Mouse (Mus musculus): ENCODE measurements around the gene Ocrl. TPM values are rescaled to one million over a fixed set of nuclear protein-coding genes. Genes with fewer than 3 reads are reported as not detected.
A peak's percentile ranks its signal among the peaks of the same experiment; 100 is the strongest.

Gene Ocrl
- polyA plus RNA-seq, 1 experiment from 2014 or later: 16.4 TPM

DNA sequence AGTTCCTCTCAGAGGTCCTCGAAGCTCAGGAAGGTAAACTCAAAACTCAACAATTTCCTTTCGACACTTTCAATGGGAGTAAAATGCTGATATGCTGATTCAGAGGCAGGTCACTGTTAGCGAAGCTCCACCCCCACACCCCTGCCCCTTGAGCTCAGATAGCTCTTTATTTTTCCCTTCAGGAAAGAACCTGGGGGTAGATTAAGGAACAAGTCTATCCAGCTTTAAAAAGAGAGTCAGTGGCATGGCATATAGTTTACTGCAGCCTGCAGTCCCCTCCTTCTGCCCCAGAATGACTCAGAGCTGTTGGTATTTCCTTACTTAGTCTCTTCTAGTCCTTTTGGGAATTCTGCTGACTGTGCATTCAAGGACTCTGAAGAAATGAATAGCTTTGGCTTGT lies 18.3 kb downstream of the Ocrl start:
- 86% methylated on average over 3 of the region's 3 CpGs for WGBS
- Histone ChIP-seq H3K27me3 (ENCODE audit: low read depth, poor library complexity, severe bottlenecking) (no peaks in the 10 kb centered on the region), H3K4me1 (no peaks in the 10 kb centered on the region), H3K4me3 (no peak overlapping the region), H3K36me3 (peaks cover 48% of the 10 kb centered on the region), H3K9me3 (replicated peaks) (no peaks in the 10 kb centered on the region), H3K27ac (replicated peaks) (no peak overlapping the region)
- DNase-seq (ENCODE audit: low spot score): no peak

DNA sequence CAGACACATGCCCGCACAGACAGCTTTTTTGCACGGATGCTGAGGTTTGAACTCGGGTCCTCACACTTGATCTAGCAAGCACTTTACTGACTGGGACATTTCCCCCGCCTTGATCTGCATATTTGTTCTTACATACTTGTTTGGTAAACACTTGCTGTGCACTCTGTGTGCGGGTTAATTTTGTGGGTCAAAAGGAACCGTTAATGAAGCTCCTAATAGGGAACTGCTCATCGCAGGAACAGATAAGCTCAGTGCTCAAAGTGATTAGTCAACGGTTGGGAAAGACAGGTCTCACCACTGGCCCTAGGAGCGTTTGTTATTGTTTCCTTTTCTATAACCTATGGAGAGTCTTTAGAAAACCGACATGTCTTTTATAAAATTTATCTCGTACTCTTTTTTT lies 22.2 kb downstream of the Ocrl start:
- Histone ChIP-seq H3K36me3 (peaks cover 55% of the 10 kb centered on the region), H3K27me3 (ENCODE audit: low read depth, poor library complexity, severe bottlenecking) (no peaks in the 10 kb centered on the region), H3K27ac (replicated peaks) (no peak overlapping the region), H3K9me3 (replicated peaks) (no peaks in the 10 kb centered on the region), H3K4me3 (no peak overlapping the region), H3K4me1 (peaks cover 10% of the 10 kb centered on the region; the same call in 1 of the 2 replicates)
- WGBS: 92% methylated on average over 11 of the region's 11 CpGs
- DNase-seq (ENCODE audit: low spot score): no peak

DNA sequence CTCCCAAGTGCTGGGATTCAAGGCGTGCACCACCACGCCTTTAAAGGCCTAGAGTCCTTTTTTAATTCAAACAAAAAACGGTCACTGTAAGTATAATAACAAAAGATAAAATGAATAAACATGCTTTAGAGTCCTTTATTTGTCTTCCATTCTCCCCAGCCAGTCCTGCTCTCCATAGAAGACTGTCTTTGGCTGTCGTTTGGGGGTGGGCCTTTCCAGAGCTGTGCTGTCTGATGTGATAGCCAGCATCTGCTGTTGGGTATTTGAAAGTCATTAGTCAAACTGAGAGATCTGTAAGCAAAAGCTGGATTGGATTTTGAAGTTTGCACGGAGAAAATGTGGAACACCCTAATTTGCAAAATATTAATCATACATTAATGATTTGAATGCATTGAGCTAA lies 24.7 kb downstream of the Ocrl start:
- Histone ChIP-seq H3K9me3 (replicated peaks) (no peaks in the 10 kb centered on the region), H3K27me3 (ENCODE audit: low read depth, poor library complexity, severe bottlenecking) (no peaks in the 10 kb centered on the region), H3K27ac (replicated peaks) (no peak overlapping the region), H3K36me3 (peaks cover 50% of the 10 kb centered on the region), H3K4me1 (peaks cover 10% of the 10 kb centered on the region; the same call in 1 of the 2 replicates), H3K4me3 (no peak overlapping the region)
- DNase-seq (ENCODE audit: low spot score): no peak
- 77% methylated on average over 5 of the region's 5 CpGs for WGBS

DNA sequence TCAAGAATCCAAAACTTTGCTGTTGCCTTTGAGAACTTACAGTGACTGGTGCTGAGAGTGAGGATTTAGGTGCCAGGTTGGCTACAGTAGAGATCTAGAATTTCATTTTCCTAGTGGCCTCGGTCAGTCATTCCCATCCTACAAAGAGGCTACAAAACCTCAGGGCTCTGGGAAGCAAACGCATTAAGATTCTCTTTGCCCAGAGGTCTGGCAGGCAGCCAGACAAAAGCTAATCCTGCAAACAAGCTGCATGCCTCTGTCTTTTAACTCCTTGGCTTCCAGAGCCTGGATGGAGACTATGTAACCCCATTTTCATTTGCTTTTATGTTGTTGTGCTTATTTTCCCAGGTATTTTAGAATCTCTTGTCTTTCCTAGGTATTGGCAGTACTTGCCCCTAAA lies 25.6 kb downstream of the Ocrl start:
- peak overlapping the region; percentile 61 for H3K27ac ChIP-seq (replicated peaks)
- H3K36me3 ChIP-seq: peaks cover 43% of the 10 kb centered on the region
- no peaks in the 10 kb centered on the region for H3K9me3 ChIP-seq (replicated peaks)
- H3K27me3 ChIP-seq (ENCODE audit: low read depth, poor library complexity, severe bottlenecking): no peaks in the 10 kb centered on the region
- no peak overlapping the region for H3K4me3 ChIP-seq
- DNase-seq (ENCODE audit: low spot score): peak; percentile 11
- H3K4me1 ChIP-seq: peaks cover 10% of the 10 kb centered on the region; the same call in 1 of the 2 replicates
- WGBS: 27% methylated on average over 2 of the region's 2 CpGs

DNA sequence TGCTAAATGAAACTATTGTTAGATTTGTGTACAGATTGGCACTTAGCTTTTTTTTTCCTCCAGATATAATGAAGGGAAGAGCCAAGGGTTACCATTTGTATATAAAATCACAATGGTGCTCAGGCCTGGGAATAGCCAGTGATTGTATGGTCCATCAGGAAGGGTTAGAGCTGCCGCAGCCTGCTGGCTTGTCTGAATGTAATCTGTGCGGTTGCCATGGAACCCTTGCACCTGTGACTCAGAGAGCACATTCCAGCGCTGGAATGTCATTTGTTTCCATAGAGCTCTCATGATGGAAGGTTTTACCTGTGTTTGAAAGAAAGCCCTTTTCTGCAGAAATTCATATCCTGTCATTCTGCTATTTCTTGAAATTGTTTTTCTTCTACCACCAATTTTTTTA lies 37.5 kb downstream of the Ocrl start:
- Histone ChIP-seq H3K27me3 (ENCODE audit: low read depth, poor library complexity, severe bottlenecking) (no peaks in the 10 kb centered on the region), H3K9me3 (replicated peaks) (no peaks in the 10 kb centered on the region), H3K4me3 (no peak overlapping the region), H3K4me1 (peaks cover 3% of the 10 kb centered on the region; the same call in 1 of the 2 replicates), H3K36me3 (peaks cover 31% of the 10 kb centered on the region), H3K27ac (replicated peaks) (no peak overlapping the region)
- WGBS: 56% methylated on average over 3 of the region's 3 CpGs
- no peak for DNase-seq (ENCODE audit: low spot score)

DNA sequence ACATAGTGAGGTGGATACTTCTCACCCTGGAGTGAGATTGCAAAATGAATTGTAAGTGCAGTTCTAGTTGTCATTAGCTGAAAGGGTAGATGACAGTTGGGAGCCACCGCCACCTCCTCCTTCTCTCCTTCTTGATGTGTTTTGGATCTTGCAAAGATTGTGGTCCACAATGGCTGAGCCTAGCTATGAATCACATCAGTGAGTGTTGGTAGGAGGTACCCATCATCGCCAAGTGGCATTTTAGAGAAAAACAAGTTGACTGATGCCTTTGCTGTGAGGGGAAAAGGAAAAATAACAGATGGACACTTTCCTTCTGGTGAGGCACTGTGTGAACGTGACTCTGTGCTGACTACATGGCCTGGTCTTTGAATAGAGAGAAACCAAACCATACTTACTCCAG lies 50.4 kb downstream of the Ocrl start:
- WGBS: 89% methylated on average over 3 of the region's 3 CpGs
- DNase-seq (ENCODE audit: low spot score): no peak
- Histone ChIP-seq H3K4me1 (no peaks in the 10 kb centered on the region), H3K27ac (replicated peaks) (no peak overlapping the region), H3K9me3 (replicated peaks) (0 out of 2 replicates have a peak, but pooled peaks cover 3% of the 10 kb centered on the region), H3K36me3 (peaks cover 16% of the 10 kb centered on the region), H3K27me3 (ENCODE audit: low read depth, poor library complexity, severe bottlenecking) (no peaks in the 10 kb centered on the region), H3K4me3 (no peak overlapping the region)

DNA sequence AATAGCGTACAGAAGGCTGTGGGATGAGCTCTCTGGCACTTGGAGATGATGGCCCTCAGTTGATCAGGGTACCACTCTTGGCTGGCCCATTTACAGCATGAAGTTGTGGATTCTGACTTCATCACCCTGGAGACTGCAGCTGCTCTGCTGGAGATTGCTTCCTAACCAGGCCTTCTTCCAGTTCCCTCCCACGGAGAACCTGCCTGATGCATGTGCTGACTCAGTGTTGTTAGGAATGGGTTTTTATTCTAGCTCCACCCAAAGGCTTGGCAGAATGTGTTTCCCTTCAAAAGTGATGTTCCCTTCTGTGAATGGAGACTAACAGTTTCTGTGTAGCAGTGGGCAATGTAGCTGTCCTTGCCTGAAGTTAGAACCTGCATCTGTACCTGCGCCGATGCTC lies 58.2 kb downstream of the Ocrl start:
- H3K27me3 ChIP-seq (ENCODE audit: low read depth, poor library complexity, severe bottlenecking): no peaks in the 10 kb centered on the region
- no peak overlapping the region for H3K27ac ChIP-seq (replicated peaks)
- no peak for DNase-seq (ENCODE audit: low spot score)
- H3K36me3 ChIP-seq: no peaks in the 10 kb centered on the region
- H3K9me3 ChIP-seq (replicated peaks): no peaks in the 10 kb centered on the region
- peaks cover 4% of the 10 kb centered on the region; the same call in 1 of the 2 replicates for H3K4me1 ChIP-seq
- WGBS: 88% methylated on average over 4 of the region's 4 CpGs
- H3K4me3 ChIP-seq: no peak overlapping the region

DNA sequence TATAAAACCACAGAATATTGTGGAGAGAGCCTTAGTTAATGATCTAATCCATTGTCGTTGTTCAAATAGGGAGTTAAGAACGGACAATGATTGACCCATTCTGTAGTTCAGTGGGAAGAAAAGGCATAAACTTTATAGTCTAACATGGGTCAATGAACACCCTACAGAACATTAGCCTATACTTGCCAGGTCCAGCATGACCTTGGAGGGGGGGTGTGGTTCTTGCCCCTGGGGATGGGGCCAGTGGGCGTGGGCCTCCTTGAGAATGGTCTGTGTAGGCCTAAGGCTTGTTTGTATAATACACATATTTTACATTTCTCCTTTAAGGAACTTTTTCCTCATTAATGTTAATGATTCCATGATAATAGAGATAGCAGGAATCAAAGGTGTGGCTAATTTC lies 58.7 kb downstream of the Ocrl start:
- WGBS: 91% methylated on average over 3 of the region's 3 CpGs
- Histone ChIP-seq H3K4me3 (no peak overlapping the region), H3K4me1 (peaks cover 4% of the 10 kb centered on the region; the same call in 1 of the 2 replicates), H3K36me3 (no peaks in the 10 kb centered on the region), H3K9me3 (replicated peaks) (no peaks in the 10 kb centered on the region), H3K27me3 (ENCODE audit: low read depth, poor library complexity, severe bottlenecking) (no peaks in the 10 kb centered on the region), H3K27ac (replicated peaks) (no peak overlapping the region)
- no peak for DNase-seq (ENCODE audit: low spot score)

DNA sequence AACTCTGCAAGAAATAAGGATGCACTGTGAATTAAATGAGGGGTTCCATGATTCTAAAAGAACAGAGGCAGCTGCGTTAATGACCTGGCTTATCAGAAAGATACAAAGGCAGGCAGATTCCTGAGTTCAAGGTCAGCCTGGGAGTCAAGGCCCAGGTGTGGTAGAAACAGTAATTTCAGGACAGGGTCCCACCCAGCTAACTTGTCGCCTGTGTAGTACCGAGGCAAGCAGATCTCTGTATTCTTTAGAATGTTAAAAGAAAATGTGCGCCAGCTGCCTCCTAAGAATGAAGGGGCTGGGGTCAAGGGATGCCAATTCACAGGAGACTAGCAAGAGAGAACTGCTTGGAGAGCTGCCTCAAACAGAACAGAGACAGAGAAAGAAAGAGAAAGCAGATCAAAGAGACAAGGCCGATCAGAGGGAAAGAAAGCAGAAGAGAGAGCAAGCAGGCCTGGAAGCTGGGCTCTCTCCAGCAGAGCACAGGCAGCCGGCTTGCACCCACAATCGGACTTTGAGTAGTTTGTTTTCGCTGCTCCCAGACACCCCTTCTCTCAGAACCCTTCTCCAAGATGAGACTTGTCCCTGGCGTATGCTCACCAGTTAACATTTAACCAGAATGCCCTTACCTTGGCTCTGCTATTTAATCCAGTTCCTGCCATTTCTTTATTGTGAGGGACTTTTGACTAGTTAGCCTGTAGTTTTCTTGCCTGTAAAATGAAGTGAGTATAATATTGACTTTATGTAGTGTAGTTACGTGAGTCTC lies 59.4 kb downstream of the Ocrl start:
- no peaks in the 10 kb centered on the region for H3K9me3 ChIP-seq (replicated peaks)
- no peak for DNase-seq (ENCODE audit: low spot score)
- H3K36me3 ChIP-seq: no peaks in the 10 kb centered on the region
- 75% methylated on average over 10 of the region's 10 CpGs for WGBS
- H3K4me3 ChIP-seq: no peak overlapping the region
- H3K27me3 ChIP-seq (ENCODE audit: low read depth, poor library complexity, severe bottlenecking): no peaks in the 10 kb centered on the region
- no peak overlapping the region for H3K27ac ChIP-seq (replicated peaks)
- peaks cover 4% of the 10 kb centered on the region; the same call in 1 of the 2 replicates for H3K4me1 ChIP-seq

DNA sequence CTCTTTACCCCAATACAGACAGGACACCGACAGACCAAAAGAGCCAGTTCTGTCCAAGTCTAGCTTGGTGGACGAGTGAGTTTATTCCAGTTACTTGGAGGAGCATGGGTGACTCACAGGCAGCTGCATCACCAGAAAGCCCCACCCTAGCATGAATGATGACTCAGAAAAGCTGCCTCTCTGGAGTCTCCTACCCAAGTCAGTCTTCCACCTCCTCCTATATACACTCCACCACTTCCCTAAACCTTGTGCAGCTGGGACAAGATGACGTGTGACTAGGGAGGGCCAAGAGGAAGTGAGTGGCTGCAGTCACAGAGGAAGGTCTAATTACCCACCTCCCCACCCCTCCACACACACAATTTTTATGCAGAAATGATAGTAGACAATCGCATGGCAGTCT lies 64.4 kb downstream of the Ocrl start:
- Histone ChIP-seq H3K36me3 (no peaks in the 10 kb centered on the region), H3K9me3 (replicated peaks) (no peaks in the 10 kb centered on the region), H3K27me3 (ENCODE audit: low read depth, poor library complexity, severe bottlenecking) (no peaks in the 10 kb centered on the region), H3K27ac (replicated peaks) (no peak overlapping the region), H3K4me1 (peaks cover 2% of the 10 kb centered on the region; the same call in 1 of the 2 replicates), H3K4me3 (no peak overlapping the region)
- no peak for DNase-seq (ENCODE audit: low spot score)
- WGBS: 80% methylated on average over 4 of the region's 4 CpGs

DNA sequence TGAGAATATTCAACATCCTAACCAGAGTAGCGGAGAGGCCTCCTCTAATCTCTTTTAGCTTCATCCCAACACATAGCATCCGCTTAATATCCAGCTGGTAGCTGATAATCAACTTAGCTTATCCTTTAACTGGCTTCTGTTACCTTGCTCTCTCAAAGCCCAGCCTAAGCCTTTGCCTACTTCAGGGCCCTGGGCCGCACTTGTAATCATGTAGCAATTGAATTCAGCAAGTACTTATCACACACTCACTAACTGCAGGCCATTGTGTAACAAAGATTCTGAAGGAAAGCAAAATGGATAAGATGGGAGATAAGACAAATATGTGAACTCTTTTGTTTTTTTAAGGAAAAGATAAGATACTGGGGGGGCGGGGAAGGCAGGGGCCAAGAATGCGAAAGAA lies 64.9 kb downstream of the Ocrl start:
- WGBS: 87% methylated on average over 5 of the region's 5 CpGs
- Histone ChIP-seq H3K4me3 (no peak overlapping the region), H3K36me3 (no peaks in the 10 kb centered on the region), H3K27ac (replicated peaks) (no peak overlapping the region), H3K27me3 (ENCODE audit: low read depth, poor library complexity, severe bottlenecking) (no peaks in the 10 kb centered on the region), H3K4me1 (no peaks in the 10 kb centered on the region), H3K9me3 (replicated peaks) (no peaks in the 10 kb centered on the region)
- no peak for DNase-seq (ENCODE audit: low spot score)

DNA sequence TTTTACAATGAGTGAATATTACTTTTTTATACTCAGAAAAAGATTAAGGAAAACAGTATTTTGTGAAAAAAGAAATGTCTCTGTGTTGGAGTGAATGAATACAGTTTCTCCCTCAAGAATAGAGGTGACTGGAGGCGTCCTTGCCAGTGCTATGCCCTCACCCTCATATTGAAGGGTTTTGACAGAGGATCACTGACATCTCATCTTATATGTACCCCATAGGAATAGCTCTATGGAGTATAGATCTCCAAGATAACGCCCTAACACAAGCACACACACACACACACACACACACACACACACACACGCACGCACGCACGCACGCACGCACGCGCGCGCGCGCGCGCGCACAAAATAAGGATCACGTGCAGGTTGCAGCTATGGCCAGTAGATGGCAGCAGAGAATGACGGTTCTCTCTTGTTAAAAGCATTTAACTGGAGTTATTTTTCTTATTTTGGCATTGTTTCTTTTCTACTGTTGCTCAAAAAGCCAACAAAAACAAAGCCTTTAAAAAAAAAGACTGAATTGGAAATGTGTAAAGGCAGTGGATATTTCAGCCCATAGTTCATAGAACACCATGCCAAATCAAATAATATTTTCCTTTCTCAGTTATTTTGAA lies 72.9 kb downstream of the Ocrl start:
- H3K27ac ChIP-seq (replicated peaks): no peak overlapping the region
- peak overlapping the region; percentile 38 for H3K4me3 ChIP-seq
- 24% methylated on average over 19 of the region's 19 CpGs for WGBS
- H3K27me3 ChIP-seq (ENCODE audit: low read depth, poor library complexity, severe bottlenecking): no peaks in the 10 kb centered on the region
- no peaks in the 10 kb centered on the region for H3K36me3 ChIP-seq
- H3K9me3 ChIP-seq (replicated peaks): no peaks in the 10 kb centered on the region
- peak; percentile 43 for DNase-seq (ENCODE audit: low spot score)
- no peaks in the 10 kb centered on the region for H3K4me1 ChIP-seq

DNA sequence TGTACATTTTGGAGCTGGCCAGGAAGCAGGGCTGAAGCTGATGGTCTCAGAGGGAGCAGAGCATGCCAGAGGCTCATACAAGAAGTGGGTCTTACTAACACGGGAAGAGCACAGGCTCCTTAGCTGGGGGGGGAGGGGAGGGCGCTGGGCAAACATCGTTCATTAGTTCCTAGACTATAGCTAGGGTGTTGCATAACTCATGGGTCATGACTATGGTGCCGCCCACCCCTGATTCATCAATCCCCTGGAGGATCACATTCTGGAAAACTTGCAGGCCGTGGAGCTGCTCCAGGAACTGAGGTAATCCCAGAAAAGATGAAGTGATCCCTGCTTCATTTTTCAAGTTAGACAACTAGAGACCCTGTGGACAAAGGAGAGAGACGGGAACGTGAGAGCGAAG lies 75.8 kb downstream of the Ocrl start:
- H3K27me3 ChIP-seq (ENCODE audit: low read depth, poor library complexity, severe bottlenecking): peaks cover 2% of the 10 kb centered on the region
- H3K27ac ChIP-seq (replicated peaks): no peak overlapping the region
- DNase-seq (ENCODE audit: low spot score): no peak
- H3K4me1 ChIP-seq: no peaks in the 10 kb centered on the region
- no peaks in the 10 kb centered on the region for H3K9me3 ChIP-seq (replicated peaks)
- 82% methylated on average over 8 of the region's 8 CpGs for WGBS
- no peak overlapping the region for H3K4me3 ChIP-seq
- no peaks in the 10 kb centered on the region for H3K36me3 ChIP-seq

Data from midbrain, embryonic 10.5 days (tissue).